Mouse (Mus musculus) CH12.LX (cell line): ENCODE results near the gene Gemin6. TPM values are rescaled to one million over a fixed set of nuclear protein-coding genes. Genes with fewer than 3 reads are reported as not detected.
A peak's percentile ranks its signal among the peaks of the same experiment; 100 is the strongest.

Experiments used
- DNase-seq: peaks from one replicate; pipeline ENCODE4 v3.0.0-alpha.2; 2013; ENCODE audit errors: extremely low read depth
- H3K27ac ChIP-seq: 2 replicates; pipeline ENCODE4 v1.5.1; 2012; ENCODE audit warnings: low read depth, mild to moderate bottlenecking, control low read depth, moderate library complexity; ENCODE audit not compliant: insufficient read depth
- H3K27me3 ChIP-seq: replicated peaks from 2 replicates; pipeline ENCODE3; 2012; ENCODE audit warnings: inconsistent platforms
- H3K36me3 ChIP-seq, 2 experiments: replicated peaks in 1 of 2; 2 replicates each; pipeline versions ENCODE3 to v1.6.1; 2012; ENCODE audit warnings: inconsistent platforms in 1 of 2, low read length in 1 of 2, mild to moderate bottlenecking in 1 of 2, mixed read lengths in 1 of 2, moderate library complexity in 1 of 2; ENCODE audit not compliant: control insufficient read depth in 1 of 2, insufficient read depth in 1 of 2
- H3K4me1 ChIP-seq, 2 experiments: 2 replicates each; pipeline ENCODE4 v1.6.1; 2012; ENCODE audit warnings: inconsistent platforms in 1 of 2, moderate library complexity in 1 of 2; ENCODE audit not compliant: insufficient read depth in 2 of 2, control insufficient read depth in 1 of 2
- H3K4me2 ChIP-seq: 2 replicates; pipeline ENCODE4 v1.6.1; 2012; ENCODE audit warnings: low read depth, mild to moderate bottlenecking, control low read depth; ENCODE audit not compliant: poor library complexity, insufficient read depth, severe bottlenecking
- H3K4me3 ChIP-seq, 3 experiments: fragments of 150-350 bp in 1 of 3; sonication (generic) in 1 of 3; replicated peaks in 1 of 3; 2 replicates each; pipeline versions ENCODE3 to v1.5.1; 2011 to 2012; ENCODE audit warnings: low read depth in 2 of 3, low read length in 2 of 3, mild to moderate bottlenecking in 2 of 3, moderate library complexity in 2 of 3, control low read depth in 1 of 3, improper control_type of control experiment in 1 of 3, inconsistent platforms in 1 of 3, mixed read lengths in 1 of 3; ENCODE audit not compliant: poor library complexity in 1 of 3
- H3K79me2 ChIP-seq: replicated peaks from 2 replicates; pipeline ENCODE4 v1.6.1; 2012; ENCODE audit warnings: mild to moderate bottlenecking, moderate library complexity; ENCODE audit not compliant: control insufficient read depth, poor library complexity, insufficient read depth, severe bottlenecking; ENCODE audit errors: extremely low read depth
- H3K9ac ChIP-seq: 2 replicates; pipeline ENCODE4 v1.6.1; 2012; ENCODE audit warnings: low read depth, mild to moderate bottlenecking, control low read depth, moderate library complexity; ENCODE audit not compliant: insufficient read depth
- H3K9me3 ChIP-seq: replicated peaks from 2 replicates; pipeline ENCODE3; 2012; ENCODE audit warnings: low read length, inconsistent platforms, mixed read lengths
- BHLHE40 ChIP-seq: IDR thresholded peaks from 2 replicates; pipeline ENCODE4 v1.6.1; 2011; ENCODE audit warnings: mild to moderate bottlenecking, low read depth, low read length, improper control_type of control experiment
- CHD2 ChIP-seq: IDR thresholded peaks from 2 replicates; pipeline ENCODE4 v1.6.1; 2011; ENCODE audit warnings: low read length, improper control_type of control experiment
- CTCF ChIP-seq, 2 experiments: IDR thresholded peaks in 1 of 2; conservative IDR thresholded peaks in 1 of 2; 2 replicates each; pipeline ENCODE4 v1.5.1; 2011 to 2012; ENCODE audit warnings: low read depth in 2 of 2, low read length in 2 of 2, improper control_type of control experiment in 1 of 2, inconsistent platforms in 1 of 2, mild to moderate bottlenecking in 1 of 2, moderate library complexity in 1 of 2
- EP300 ChIP-seq: IDR thresholded peaks from 2 replicates; pipeline ENCODE4 v1.6.1; 2011; ENCODE audit warnings: low read length, improper control_type of control experiment
- ETS1 ChIP-seq: conservative IDR thresholded peaks from 2 replicates; pipeline ENCODE4 v1.6.1; 2012; ENCODE audit warnings: low read depth, mild to moderate bottlenecking, inconsistent platforms, low read length, improper control_type of control experiment, moderate library complexity
- HCFC1 ChIP-seq: IDR thresholded peaks from 2 replicates; pipeline ENCODE4 v1.6.1; 2012; ENCODE audit warnings: low read depth, mild to moderate bottlenecking, inconsistent platforms, low read length, improper control_type of control experiment
- IRF4 ChIP-seq: IDR thresholded peaks from 2 replicates; pipeline ENCODE4 v1.6.1; 2014; ENCODE audit warnings: low read depth, mild to moderate bottlenecking, inconsistent platforms, low read length, improper control_type of control experiment
- KAT2A ChIP-seq: IDR thresholded peaks from 2 replicates; pipeline ENCODE4 v1.6.1; 2012; ENCODE audit warnings: low read length, improper control_type of control experiment, inconsistent platforms; ENCODE audit not compliant: insufficient replicate concordance
- MAFK ChIP-seq: IDR thresholded peaks from 2 replicates; pipeline ENCODE4 v1.6.1; 2011; ENCODE audit warnings: low read length, improper control_type of control experiment; ENCODE audit not compliant: insufficient replicate concordance
- MAZ ChIP-seq: IDR thresholded peaks from 2 replicates; pipeline ENCODE4 v1.6.1; 2012; ENCODE audit warnings: low read depth, mild to moderate bottlenecking, inconsistent platforms, low read length, improper control_type of control experiment, moderate library complexity
- MEF2A ChIP-seq: IDR thresholded peaks from 2 replicates; pipeline ENCODE4 v1.6.1; 2014; ENCODE audit warnings: low read depth, mild to moderate bottlenecking, inconsistent platforms, low read length, improper control_type of control experiment, borderline replicate concordance
- PAX5 ChIP-seq: IDR thresholded peaks from 2 replicates; pipeline ENCODE4 v1.6.1; 2012; ENCODE audit warnings: low read length, inconsistent platforms, mixed read lengths
- POLR2A ChIP-seq: IDR thresholded peaks from 2 replicates; pipeline ENCODE4 v1.6.1; 2011; ENCODE audit warnings: low read depth, mild to moderate bottlenecking, improper control_type of control experiment, low read length
- POLR2AphosphoS2 ChIP-seq: IDR thresholded peaks from 2 replicates; pipeline ENCODE4 v1.6.1; 2011; ENCODE audit warnings: low read depth, low read length, improper control_type of control experiment
- RCOR1 ChIP-seq: conservative IDR thresholded peaks from 2 replicates; pipeline ENCODE4 v1.6.1; 2012; ENCODE audit warnings: low read depth, mild to moderate bottlenecking, inconsistent platforms, low read length, improper control_type of control experiment
- SIN3A ChIP-seq: IDR thresholded peaks from 2 replicates; pipeline ENCODE4 v1.6.1; 2012; ENCODE audit warnings: low read length, improper control_type of control experiment, inconsistent platforms
- SMC3 ChIP-seq: IDR thresholded peaks from 2 replicates; pipeline ENCODE4 v1.6.1; 2011; ENCODE audit warnings: low read depth, low read length, improper control_type of control experiment
- TBP ChIP-seq: conservative IDR thresholded peaks from 2 replicates; pipeline ENCODE4 v1.6.1; 2011; ENCODE audit warnings: low read depth, low read length, improper control_type of control experiment
- UBTF ChIP-seq: IDR thresholded peaks from 2 replicates; pipeline ENCODE4 v1.6.1; 2012; ENCODE audit warnings: low read depth, mild to moderate bottlenecking, inconsistent platforms, low read length, improper control_type of control experiment, moderate library complexity
- ZKSCAN1 ChIP-seq: IDR thresholded peaks from 2 replicates; pipeline ENCODE4 v1.6.1; 2012; ENCODE audit warnings: low read depth, inconsistent platforms, low read length, improper control_type of control experiment, borderline replicate concordance
- ZMIZ1 ChIP-seq: IDR thresholded peaks from 2 replicates; pipeline ENCODE4 v1.6.1; 2012; ENCODE audit warnings: low read depth, mild to moderate bottlenecking, inconsistent platforms, low read length, improper control_type of control experiment
- dilution Hi-C: fragments of 300-500 bp; cut with MboI; formaldehyde crosslinking; loops from 2 replicates; pipeline ENCODE4 v1.14.3; 2020; ENCODE audit warnings: low sequenced_read_pairs; ENCODE audit not compliant: extremely low pct_unique_long_range_greater_than_20kb, extremely low pct_ligation_motif_present
- in situ Hi-C: fragments of 300-500 bp; cut with MboI; formaldehyde crosslinking; loops from 3 replicates; pipeline ENCODE4 v1.14.3; 2019; ENCODE audit warnings: low sequenced_read_pairs, low pct_ligation_motif_present, low pct_unique_long_range_greater_than_20kb, mixed read lengths
- polyA plus RNA-seq: library from polyadenylated mRNA; unstranded; fragments of >175 nt; gene quantifications from 2 replicates; pipeline ENCODE4 v1.2.1, GENCODE M21; 2012; ENCODE audit warnings: low read depth; ENCODE audit not compliant: insufficient read length
- total RNA-seq, 2 experiments: library from RNA; depleted of rRNA; stranded (reverse); fragments of 300-350 nt in 1 of 2; fragments of >200 nt in 1 of 2; gene quantifications; 2 replicates each; pipeline ENCODE4 v1.2.3; 2012 to 2014

Gene Gemin6
- total and polyA plus RNA-seq, 3 experiments = 65.6 to 120 (median 66.0) TPM

GRCm38 (mm10) chr17:80243116-80243515 is 18.9 kb downstream of the Gemin6 start:
- no peak overlapping the region for H3K4me3 ChIP-seq
- no peaks in the 10 kb centered on the region for H3K27me3 ChIP-seq
- no peak for TF ChIP-seq UBTF
- TF ChIP-seq CTCF (conservative IDR thresholded peaks at IDR 0.05 in 1 of 2, IDR thresholded peaks at IDR 0.05 in 1 of 2; ENCODE audit: low read depth in 2 of 2, low read length in 2 of 2) = no peak
- no peak for TF ChIP-seq IRF4
- TF ChIP-seq RCOR1 = no peak
- TF ChIP-seq SIN3A = no peak
- TF ChIP-seq TBP = no peak
- TF ChIP-seq KAT2A = no peak
- no peak for TF ChIP-seq ZKSCAN1
- no peak for TF ChIP-seq PAX5
- TF ChIP-seq MAFK = no peak
- TF ChIP-seq MAZ = no peak
- no peak for TF ChIP-seq ETS1
- TF ChIP-seq CHD2 = no peak
- no peak for TF ChIP-seq SMC3
- no peak for TF ChIP-seq POLR2AphosphoS2
- H3K36me3 ChIP-seq = peaks cover 78 to 93% of the 10 kb centered on the region in 2 experiments
- no peaks in the 10 kb centered on the region for H3K9me3 ChIP-seq
- H3K27ac ChIP-seq = no peak overlapping the region
- H3K79me2 ChIP-seq = no peaks in the 10 kb centered on the region
- DNase-seq = no peak
- dilution Hi-C loops (no loop called here), in situ Hi-C loops (no loop called here)
- H3K4me1 ChIP-seq = peaks cover 0 to 19% of the 10 kb centered on the region in 2 experiments; a peak in 2 of 4 replicates
- H3K4me2 ChIP-seq = no peak overlapping the region
- H3K9ac ChIP-seq = no peak overlapping the region

DNA sequence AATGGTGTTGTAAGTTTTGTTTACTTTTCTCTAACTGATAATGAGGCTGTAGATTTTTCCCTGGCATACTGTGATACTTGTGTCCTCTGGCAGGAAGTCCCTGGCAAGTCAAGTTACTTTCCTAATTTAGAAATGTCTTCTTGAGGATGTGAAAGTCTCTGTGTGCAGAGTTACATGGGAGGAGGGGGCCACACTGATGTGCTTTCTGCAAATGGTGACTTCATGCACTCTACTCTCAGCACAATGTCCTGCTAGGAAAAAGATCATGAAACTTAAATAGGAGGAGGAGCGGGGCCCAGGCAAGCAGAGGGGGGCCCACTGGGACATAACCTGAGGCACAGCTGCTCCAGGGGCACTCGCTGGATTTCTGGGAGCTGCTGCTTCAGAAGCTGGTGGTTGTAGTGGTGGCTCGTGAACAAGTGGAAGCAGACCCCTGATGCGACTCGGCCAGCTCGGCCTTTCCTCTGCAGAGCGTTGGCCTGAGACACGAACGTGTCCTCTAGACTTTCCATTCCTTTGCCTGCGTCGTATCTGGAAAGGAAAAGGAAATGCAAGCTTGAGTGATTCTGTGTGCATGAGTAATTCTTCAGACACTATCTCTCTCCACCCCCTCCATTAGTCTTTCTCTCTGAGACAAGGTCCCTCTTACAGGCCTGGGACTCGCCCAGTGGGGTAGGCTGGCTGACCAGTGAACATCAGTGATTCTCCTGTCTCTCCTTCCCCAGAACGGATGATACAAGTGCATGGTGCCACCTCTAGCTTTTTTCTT is 28.7 kb downstream of the Gemin6 start:
- peaks cover 8 to 21% of the 10 kb centered on the region in 2 experiments for H3K4me1 ChIP-seq
- H3K27me3 ChIP-seq = no peaks in the 10 kb centered on the region
- DNase-seq = peak; percentile 63
- in situ Hi-C loops = no loop called here
- H3K9me3 ChIP-seq = peaks cover 18% of the 10 kb centered on the region
- no peaks in the 10 kb centered on the region for H3K79me2 ChIP-seq
- H3K4me3 ChIP-seq = no peak overlapping the region
- TF ChIP-seq BHLHE40 (0 out of 2 replicates have a peak, but pooled peaks have one; percentile 12), MAZ (no peak), CHD2 (peak; percentile 32; the same call in 1 of the 2 replicates), ZMIZ1 (no peak), MAFK (no peak), SIN3A (no peak), EP300 (peak; percentile 33; the same call in 1 of the 2 replicates), ETS1 (0 out of 2 replicates have a peak, but pooled peaks have one; percentile 21), MEF2A (peak; percentile 85), IRF4 (peak; percentile 61), POLR2A (peak; percentile 39; the same call in 1 of the 2 replicates), HCFC1 (no peak)
- dilution Hi-C loops = no loop called here
- H3K36me3 ChIP-seq = peaks cover 76 to 97% of the 10 kb centered on the region in 2 experiments
- H3K4me2 ChIP-seq = peak overlapping the region; percentile 47; the same call in 1 of the 2 replicates
- no peak overlapping the region for H3K9ac ChIP-seq
- H3K27ac ChIP-seq = peak overlapping the region; percentile 79
